Mouse (Mus musculus): Measurements from ENCODE around the gene Abca4.

Gene Abca4

GRCm38 (mm10) chr3:122106920-122107319 is 62.7 kb downstream of the Abca4 start:
- in situ Hi-C loops (cut with MboI; ENCODE audit: unreplicated experiment in 2 of 2), result loop anchor here in 1 of 2 experiments (25.0 kb wide), 2 partner anchors 570 to 795 kb away; partner anchors contain the start of gene Slc44a3

GRCm38 (mm10) chr3:122107643-122108194 is 63.5 kb downstream of the Abca4 start:
- in situ Hi-C loops (cut with MboI; ENCODE audit: unreplicated experiment in 2 of 2), result loop anchor here in 1 of 2 experiments (25.0 kb wide), 2 partner anchors 570 to 795 kb away; partner anchors contain the start of gene Slc44a3

- in situ Hi-C loops (cut with MboI; ENCODE audit: unreplicated experiment in 2 of 2), result loop anchor here in 1 of 2 experiments (25.0 kb wide), 2 partner anchors 572 to 797 kb away; partner anchors contain the start of gene Slc44a3
Measured at GRCm38 (mm10) chr3:122109461-122109860, 65.2 kb downstream of the Abca4 start.

- in situ Hi-C loops (cut with MboI; ENCODE audit: unreplicated experiment in 2 of 2), result loop anchor here in 1 of 2 experiments (25.0 kb wide), 2 partner anchors 574 to 799 kb away; partner anchors contain the start of gene Slc44a3
Measured at GRCm38 (mm10) chr3:122111141-122111981, 67.1 kb downstream of the Abca4 start.

GRCm38 (mm10) chr3:122118651-122119214 is 74.5 kb downstream of the Abca4 start:
- in situ Hi-C loops (cut with MboI; ENCODE audit: unreplicated experiment in 2 of 2), result loop anchor here in 1 of 2 experiments (25.0 kb wide), 2 partner anchors 581 to 806 kb away; partner anchors contain the start of gene Slc44a3

- in situ Hi-C loops (cut with MboI; ENCODE audit: unreplicated experiment in 2 of 2), result loop anchor here in 1 of 2 experiments (25.0 kb wide), 2 partner anchors 582 to 807 kb away; partner anchors contain the start of gene Slc44a3
Measured at GRCm38 (mm10) chr3:122119733-122120132, 75.5 kb downstream of the Abca4 start.

GRCm38 (mm10) chr3:122120217-122120616 is 76.0 kb downstream of the Abca4 start:
- in situ Hi-C loops (cut with MboI; ENCODE audit: unreplicated experiment in 2 of 2), result loop anchor here in 1 of 2 experiments (25.0 kb wide), 2 partner anchors 583 to 808 kb away; partner anchors contain the start of gene Slc44a3

GRCm38 (mm10) chr3:122122127-122122663 is 78.0 kb downstream of the Abca4 start:
- in situ Hi-C loops (cut with MboI; ENCODE audit: unreplicated experiment in 2 of 2), result loop anchor here in 1 of 2 experiments (25.0 kb wide), 2 partner anchors 585 to 810 kb away; partner anchors contain the start of gene Slc44a3

GRCm38 (mm10) chr3:122122838-122123237 is 78.6 kb downstream of the Abca4 start:
- in situ Hi-C loops (cut with MboI; ENCODE audit: unreplicated experiment in 2 of 2), result loop anchor here in 1 of 2 experiments (25.0 kb wide), 2 partner anchors 586 to 811 kb away; partner anchors contain the start of gene Slc44a3

- in situ Hi-C loops (cut with MboI; ENCODE audit: unreplicated experiment in 2 of 2), result no loop called here
Measured at GRCm38 (mm10) chr3:122128999-122129493, 84.8 kb downstream of the Abca4 start.

GRCm38 (mm10) chr3:122130771-122131170 is 86.5 kb downstream of the Abca4 start:
- in situ Hi-C loops (cut with MboI; ENCODE audit: unreplicated experiment in 2 of 2), result no loop called here

GRCm38 (mm10) chr3:122131633-122132032 is 87.4 kb downstream of the Abca4 start:
- in situ Hi-C loops (cut with MboI; ENCODE audit: unreplicated experiment in 2 of 2), result no loop called here

- in situ Hi-C loops (cut with MboI; ENCODE audit: unreplicated experiment in 2 of 2), result no loop called here
Measured at GRCm38 (mm10) chr3:122133255-122133654, 89.0 kb downstream of the Abca4 start.

GRCm38 (mm10) chr3:122133840-122134239 is 89.6 kb downstream of the Abca4 start:
- in situ Hi-C loops (cut with MboI; ENCODE audit: unreplicated experiment in 2 of 2), result no loop called here

- in situ Hi-C loops (cut with MboI; ENCODE audit: unreplicated experiment in 2 of 2), result no loop called here
Measured at GRCm38 (mm10) chr3:122140589-122141400, 96.6 kb downstream of the Abca4 start.

GRCm38 (mm10) chr3:122142256-122142922 is 98.1 kb downstream of the Abca4 start:
- in situ Hi-C loops (cut with MboI; ENCODE audit: unreplicated experiment in 2 of 2), result no loop called here

- in situ Hi-C loops (cut with MboI; ENCODE audit: unreplicated experiment in 2 of 2), result no loop called here
Measured at GRCm38 (mm10) chr3:122143432-122143831, 99.2 kb downstream of the Abca4 start.

GRCm38 (mm10) chr3:122145430-122145829 is 101.2 kb downstream of the Abca4 start:
- in situ Hi-C loops (cut with MboI; ENCODE audit: unreplicated experiment in 2 of 2), result no loop called here

- in situ Hi-C loops (cut with MboI; ENCODE audit: unreplicated experiment in 2 of 2), result no loop called here
Measured at GRCm38 (mm10) chr3:122150836-122151235, 106.6 kb downstream of the Abca4 start.
